Mouse (Mus musculus): ENCODE results near the gene Gnai2. TPM values are rescaled to one million over a fixed set of nuclear protein-coding genes. Genes with fewer than 3 reads are reported as not detected.

Gene Gnai2
- total RNA-seq, 1 experiment from 2014 or later = 319 TPM

DNA sequence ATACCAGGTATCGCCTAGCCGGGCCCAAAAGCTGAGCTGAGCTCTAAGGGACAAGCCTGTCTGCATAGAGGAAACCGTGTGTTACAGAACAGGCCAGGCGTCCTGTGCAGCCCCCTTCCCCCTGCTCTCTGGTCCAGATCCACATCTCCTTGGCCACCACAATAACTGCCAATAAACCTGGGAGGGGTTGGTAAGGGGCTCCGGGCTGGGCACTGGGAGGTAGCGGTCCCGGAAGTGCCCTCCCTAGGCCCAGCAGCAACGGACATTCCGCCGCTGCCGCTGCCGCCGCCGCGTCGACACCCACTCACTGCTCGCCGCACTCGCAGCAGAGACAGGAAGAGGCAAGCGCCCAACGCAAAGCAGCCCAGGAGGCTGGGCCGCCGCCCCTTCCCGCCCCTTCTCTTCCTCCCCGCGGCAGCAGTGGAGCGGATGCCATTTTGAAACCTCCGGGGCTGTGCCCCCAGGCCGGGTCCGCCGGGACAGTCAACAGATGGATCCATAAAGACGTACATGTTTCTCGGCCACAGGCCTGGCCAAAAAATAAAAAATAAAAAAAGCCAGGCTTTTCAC lies 2.0 kb downstream of the Gnai2 start:
- ATAC-seq (replicated peaks; ENCODE audit: low read depth, poor library complexity, severe bottlenecking) = peak; percentile 61

- peak; percentile 29 for ATAC-seq (replicated peaks; ENCODE audit: low read depth, poor library complexity, severe bottlenecking)
Measured at GRCm38 (mm10) chr9:107632478-107632877, 2.7 kb downstream of the Gnai2 start.

DNA sequence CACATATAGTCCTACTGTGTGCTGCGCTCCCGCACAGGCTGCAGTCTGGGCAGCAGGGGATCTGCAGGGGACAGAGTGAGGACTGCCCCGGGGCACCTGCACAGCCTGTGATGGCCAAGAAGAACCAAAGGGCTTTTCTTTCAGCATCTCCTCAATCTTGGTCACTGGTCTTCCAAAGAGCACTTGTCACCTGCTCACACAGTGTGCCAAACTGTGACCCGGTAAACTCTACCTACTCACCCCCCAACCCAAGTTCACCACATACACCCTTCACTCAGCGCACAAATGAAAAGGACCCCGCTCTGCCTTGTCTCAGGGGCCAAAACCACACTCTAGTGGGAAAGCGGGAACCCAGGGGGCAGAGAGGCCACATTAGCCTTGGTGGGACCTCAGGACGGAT lies 3.3 kb downstream of the Gnai2 start:
- no peak for ATAC-seq (replicated peaks; ENCODE audit: low read depth, poor library complexity, severe bottlenecking)

DNA sequence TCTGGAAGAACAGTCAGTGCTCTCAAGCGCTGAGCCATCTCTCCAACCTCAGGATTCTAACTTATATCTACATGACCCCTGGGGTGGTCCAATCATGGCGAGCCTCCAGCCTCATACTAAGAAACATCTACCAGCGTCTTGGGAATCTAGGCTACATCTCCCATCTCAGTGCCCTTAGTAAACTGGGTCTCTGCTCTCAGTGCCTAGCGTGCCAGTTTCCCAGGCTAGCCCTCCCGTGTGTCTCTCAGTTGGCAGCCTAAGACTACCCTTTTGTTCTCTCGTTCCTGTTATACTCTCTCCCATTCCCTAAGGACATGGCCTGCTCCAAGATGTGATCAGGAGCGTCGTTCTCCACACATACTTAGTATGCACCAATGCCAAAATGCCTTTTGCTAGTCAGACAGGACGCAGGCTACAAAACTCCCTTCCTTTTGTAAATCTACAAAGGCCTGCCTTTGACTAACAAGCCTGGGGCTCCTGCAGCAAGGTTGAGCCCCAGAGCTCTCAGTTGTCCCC lies 3.8 kb downstream of the Gnai2 start:
- no peak for ATAC-seq (replicated peaks; ENCODE audit: low read depth, poor library complexity, severe bottlenecking)

GRCm38 (mm10) chr9:107630576-107630975 lies 4.6 kb downstream of the Gnai2 start:
- no peak for ATAC-seq (replicated peaks; ENCODE audit: low read depth, poor library complexity, severe bottlenecking)

DNA sequence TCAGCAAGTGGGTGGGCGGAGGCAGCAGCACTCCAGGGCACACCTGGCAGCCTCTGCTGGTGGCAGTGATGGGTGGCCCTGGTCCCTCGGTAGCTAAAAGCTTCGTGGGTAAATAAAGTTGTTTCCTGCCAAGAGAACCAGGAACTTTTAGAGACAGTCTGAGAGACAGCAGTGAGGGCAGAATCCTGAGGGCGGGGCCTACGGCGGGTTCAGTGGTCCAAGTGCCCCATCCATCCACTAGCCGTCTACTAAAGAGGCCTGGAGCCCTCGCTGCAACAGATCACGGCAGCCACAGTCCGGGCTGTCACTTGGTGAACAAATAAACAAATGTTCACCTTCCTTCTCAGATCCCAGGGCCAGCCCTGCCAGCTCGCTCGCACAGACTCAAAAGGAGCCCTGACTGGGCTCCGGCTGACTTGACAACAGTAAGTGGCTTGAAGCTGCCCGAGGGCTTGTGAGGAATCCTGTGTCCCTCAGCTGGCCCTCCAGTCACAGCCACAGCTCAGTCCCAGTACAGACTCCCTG lies 5.2 kb downstream of the Gnai2 start:
- ATAC-seq (replicated peaks; ENCODE audit: low read depth, poor library complexity, severe bottlenecking) = no peak

- ATAC-seq (replicated peaks; ENCODE audit: low read depth, poor library complexity, severe bottlenecking) = no peak
Measured at GRCm38 (mm10) chr9:107629411-107629730, 5.8 kb downstream of the Gnai2 start.

DNA sequence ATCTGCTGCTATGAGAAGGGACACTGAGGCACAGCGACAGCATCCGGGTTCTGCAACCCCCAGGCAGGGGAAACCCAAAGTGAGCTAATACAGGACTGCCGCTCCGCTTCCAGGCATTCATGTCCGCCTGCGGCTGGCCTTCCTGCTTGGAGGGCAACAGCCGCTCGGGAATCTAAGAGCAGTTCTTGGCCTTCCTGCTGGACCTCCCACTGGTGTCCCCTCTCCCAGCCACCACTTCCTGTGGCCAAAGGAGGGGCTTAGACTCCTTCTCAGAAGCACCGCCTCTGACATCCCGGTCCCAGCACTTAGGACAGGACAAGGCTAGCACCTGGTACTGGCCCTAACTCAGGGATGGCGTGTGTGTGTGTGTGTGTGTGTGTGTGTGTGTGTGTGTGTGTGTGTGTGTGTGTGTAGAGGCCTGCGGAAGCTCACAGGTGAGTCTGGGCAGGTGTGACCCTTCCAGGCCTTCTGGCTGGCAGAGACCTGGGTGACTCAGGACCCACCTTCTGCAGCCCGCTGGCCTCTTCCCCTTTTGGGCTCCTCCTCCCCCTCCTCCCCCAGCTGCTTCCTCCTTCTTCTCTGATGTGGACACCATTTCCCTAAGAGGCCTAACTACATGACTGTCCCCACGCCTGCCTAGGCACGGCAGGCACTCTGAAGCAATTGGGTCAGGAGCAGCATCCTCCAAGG lies 6.3 kb downstream of the Gnai2 start:
- peak; percentile 51 for ATAC-seq (replicated peaks; ENCODE audit: low read depth, poor library complexity, severe bottlenecking)

GRCm38 (mm10) chr9:107627387-107628255 lies 7.5 kb downstream of the Gnai2 start:
- ATAC-seq (replicated peaks; ENCODE audit: low read depth, poor library complexity, severe bottlenecking) = no peak

DNA sequence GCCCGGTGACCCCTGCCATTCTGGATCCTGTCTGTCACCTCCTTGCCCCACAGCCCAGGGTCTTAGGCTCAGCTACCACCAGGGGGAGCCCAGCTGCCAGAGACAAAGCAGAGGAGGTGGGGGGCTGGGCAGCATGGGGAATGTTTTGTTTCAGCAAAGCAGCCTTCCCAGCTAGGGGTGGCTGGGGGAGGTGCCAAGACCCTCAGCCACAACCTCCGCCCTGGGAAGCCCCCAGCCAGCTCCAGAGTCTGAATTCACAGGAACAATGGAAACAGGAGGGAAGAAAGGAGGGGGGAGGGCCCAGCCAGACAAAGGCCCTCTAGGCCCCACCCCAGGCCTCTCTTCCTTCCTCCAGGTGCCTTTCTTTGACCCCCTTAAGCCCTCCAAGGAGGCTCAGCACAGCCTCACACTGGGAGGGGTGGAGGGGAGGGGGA lies 8.3 kb downstream of the Gnai2 start:
- peak; percentile 47 for ATAC-seq (replicated peaks; ENCODE audit: low read depth, poor library complexity, severe bottlenecking)

GRCm38 (mm10) chr9:107626158-107626843 lies 8.9 kb downstream of the Gnai2 start:
- peak; percentile 3; the same call in 1 of the 2 replicates for ATAC-seq (replicated peaks; ENCODE audit: low read depth, poor library complexity, severe bottlenecking)

GRCm38 (mm10) chr9:107625351-107626128 lies 9.6 kb downstream of the Gnai2 start:
- ATAC-seq (replicated peaks; ENCODE audit: low read depth, poor library complexity, severe bottlenecking) = no peak

- ATAC-seq (replicated peaks; ENCODE audit: low read depth, poor library complexity, severe bottlenecking) = peak; percentile 5; the same call in 1 of the 2 replicates
Measured at GRCm38 (mm10) chr9:107624951-107625350, 10.2 kb downstream of the Gnai2 start.

GRCm38 (mm10) chr9:107624539-107624938 lies 10.6 kb downstream of the Gnai2 start:
- ATAC-seq (replicated peaks; ENCODE audit: low read depth, poor library complexity, severe bottlenecking) = peak; percentile 48

DNA sequence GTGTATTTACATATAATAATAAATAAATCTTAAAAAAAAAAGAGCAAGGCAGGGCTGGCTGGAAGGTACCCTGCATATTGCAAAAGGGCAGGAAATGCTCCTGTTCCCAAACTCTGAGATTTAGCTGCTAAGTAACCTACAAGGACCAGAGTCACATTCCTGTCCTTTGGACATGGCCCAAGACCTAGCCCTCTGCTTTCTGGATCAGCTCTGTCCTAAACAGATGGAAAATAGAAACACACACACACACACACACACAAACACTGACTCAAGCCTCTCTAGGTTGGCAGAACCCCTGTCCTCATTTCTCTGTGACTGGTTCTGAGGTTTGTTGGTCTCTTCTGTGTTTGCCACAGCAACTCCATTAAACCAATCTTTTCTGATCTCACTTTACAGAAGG lies 14.2 kb downstream of the Gnai2 start:
- ATAC-seq (replicated peaks; ENCODE audit: low read depth, poor library complexity, severe bottlenecking) = no peak

DNA sequence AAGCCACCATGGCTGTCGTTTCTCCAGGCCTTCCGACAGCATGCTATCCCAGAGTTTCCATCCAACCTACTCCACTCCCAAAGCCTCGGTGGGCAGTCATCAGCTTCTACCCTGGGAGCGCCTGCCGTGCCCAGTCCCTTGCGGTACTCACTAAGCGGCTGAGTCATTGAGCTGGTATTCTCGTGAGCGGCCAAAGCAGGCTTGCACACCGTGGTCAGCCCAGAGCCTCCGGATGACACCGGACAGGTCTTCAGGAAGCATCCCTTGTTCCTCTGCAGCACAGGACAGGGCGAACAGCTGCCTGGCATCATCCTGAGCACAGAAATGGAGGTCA lies 15.7 kb downstream of the Gnai2 start:
- ATAC-seq (replicated peaks; ENCODE audit: low read depth, poor library complexity, severe bottlenecking) = no peak

- peak; percentile 26; the same call in 1 of the 2 replicates for ATAC-seq (replicated peaks; ENCODE audit: low read depth, poor library complexity, severe bottlenecking)
Measured at GRCm38 (mm10) chr9:107618778-107619545, 16.2 kb downstream of the Gnai2 start.

GRCm38 (mm10) chr9:107618098-107618497 lies 17.1 kb downstream of the Gnai2 start:
- ATAC-seq (replicated peaks; ENCODE audit: low read depth, poor library complexity, severe bottlenecking) = no peak

- no peak for ATAC-seq (replicated peaks; ENCODE audit: low read depth, poor library complexity, severe bottlenecking)
Measured at GRCm38 (mm10) chr9:107617461-107617860, 17.7 kb downstream of the Gnai2 start.

All from common myeloid progenitor, adult 5-6 weeks (primary cell).